Mouse (Mus musculus) kidney, adult 18-20 months (tissue): ENCODE data around the gene Cacng4.

Experiments
- DNase-seq: peaks from one replicate; pipeline ENCODE4 v3.0.0; 2021

Cacng4 gene

DNA sequence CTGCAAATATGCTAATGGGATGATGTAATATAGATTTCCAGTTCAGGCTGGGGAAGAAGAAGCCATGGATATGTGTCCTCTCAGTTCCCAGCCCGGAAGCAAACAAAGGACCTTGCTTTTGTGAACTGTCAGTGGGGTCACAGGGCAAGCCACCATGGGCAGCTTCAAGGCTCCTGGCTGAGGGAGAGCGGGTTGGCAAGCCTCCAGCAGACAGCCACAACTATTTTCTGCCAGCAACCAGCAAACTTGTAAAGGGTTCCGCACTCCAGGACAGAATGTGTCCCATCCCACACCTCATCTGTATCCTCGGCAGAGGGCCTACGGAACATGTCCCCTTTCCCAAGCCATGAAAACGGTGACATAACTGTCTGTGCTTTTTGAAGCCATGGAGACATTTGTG, 22.4 kb downstream of the Cacng4 start:
- DNase-seq = peak; percentile 43

DNA sequence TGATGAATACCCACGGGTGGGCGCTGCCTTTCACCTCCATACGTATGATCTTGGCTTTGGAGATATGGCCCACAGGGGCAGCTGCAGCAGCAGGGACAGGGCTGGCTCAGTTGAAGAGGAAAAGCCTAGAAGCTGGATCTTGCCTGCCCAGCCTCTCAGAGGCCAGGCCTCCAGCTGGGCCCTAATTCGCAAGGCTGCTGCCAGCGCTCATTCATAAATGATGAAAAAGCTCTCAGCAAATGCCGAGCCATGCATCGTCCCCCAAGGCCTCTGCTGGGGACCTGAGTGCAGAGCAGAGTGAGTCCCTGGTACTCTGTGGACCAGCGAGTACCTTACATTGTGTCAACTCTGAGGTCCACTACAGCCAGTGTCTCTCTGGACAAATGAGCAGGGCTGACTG, 26.0 kb downstream of the Cacng4 start:
- DNase-seq = no peak

DNA sequence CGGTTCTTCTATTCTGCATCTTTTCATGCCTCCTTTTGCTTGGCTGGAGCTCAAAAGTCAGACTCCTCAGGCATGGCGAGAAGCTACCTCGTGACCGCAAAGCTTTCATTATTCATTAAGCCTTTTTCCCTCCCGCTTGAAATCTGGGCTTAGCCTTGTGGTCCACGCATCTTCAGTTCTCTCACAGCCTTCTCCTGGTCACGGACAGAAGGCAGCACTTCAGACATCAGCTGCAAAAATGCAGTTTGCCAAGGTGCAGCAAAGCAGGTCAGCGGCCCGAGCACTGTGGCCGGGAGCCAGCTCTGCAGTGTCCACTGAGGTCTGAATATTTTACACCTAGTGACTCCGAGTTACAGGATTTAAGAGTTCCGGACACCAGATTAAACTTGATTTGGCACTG, 27.4 kb downstream of the Cacng4 start:
- DNase-seq = peak; percentile 63

DNA sequence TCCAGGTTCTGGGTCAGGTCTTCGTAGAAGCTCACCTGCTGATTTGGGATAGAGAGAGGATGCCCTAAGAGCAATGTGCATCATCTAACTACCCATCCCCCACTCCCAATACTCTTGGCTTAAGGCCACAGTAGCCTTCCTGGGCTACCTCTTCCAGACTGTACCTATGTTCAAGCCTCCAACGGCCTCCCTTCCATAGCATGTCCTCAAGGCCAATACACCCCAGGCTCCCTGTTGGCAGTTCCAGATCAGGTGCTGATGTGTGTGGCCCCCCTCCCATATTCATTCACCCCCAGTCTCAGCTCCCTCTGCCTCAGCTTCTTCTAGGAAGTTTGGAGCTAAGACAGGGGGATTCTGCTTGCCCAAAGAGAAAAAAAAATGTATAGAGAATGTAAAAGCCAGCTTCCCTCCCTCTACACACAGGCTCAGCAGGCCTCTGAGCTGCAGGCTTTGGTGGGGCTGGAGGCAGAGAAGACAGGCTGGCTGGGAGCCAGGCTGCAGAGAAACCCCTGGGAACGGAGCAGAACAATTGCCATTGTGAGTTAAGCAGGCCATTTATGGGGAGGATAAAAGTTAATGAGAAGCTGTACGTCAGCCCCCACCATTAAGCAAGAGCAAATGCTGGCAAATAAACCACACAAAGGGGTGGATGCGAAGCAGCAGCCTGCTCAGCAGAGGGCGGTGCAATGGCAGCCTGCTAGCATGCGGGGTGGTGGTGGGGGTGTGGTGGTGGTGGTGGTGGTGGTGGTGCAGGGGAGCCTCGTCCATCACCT, 31.5 kb downstream of the Cacng4 start:
- no peak for DNase-seq

DNA sequence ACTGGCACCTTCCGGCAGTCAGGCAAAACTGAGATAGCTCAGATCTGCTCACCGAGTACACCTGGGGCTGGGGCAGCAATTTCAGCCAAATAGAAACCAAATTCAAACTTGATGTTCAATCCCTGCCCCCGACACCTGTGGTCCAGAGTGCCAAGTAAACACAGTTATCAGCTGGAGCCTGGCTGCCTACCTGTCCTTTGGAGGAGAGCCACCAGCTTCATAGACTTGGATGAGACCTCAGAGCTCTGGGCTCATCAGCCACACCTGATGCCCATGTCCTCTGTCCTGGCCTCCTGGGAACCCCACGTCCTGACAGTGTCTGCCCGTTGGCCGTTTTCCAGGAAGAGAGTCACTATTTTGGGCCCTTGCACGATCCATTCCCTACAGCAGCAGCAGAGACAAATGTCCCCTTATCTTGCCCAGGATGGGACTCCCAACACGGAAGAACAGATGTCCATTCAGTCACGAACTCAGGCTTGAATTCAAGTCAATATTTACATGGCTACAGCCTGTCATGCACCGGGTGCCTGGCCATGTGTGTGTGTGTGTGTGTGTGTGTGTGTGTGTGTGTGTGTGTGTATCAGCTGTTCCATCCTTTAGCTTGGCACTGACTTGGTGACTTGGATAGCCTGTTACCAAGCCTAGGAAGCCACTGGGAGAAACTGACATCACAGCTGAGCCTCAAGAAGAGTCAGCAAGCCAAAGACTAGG, 32.4 kb downstream of the Cacng4 start:
- no peak for DNase-seq

DNA sequence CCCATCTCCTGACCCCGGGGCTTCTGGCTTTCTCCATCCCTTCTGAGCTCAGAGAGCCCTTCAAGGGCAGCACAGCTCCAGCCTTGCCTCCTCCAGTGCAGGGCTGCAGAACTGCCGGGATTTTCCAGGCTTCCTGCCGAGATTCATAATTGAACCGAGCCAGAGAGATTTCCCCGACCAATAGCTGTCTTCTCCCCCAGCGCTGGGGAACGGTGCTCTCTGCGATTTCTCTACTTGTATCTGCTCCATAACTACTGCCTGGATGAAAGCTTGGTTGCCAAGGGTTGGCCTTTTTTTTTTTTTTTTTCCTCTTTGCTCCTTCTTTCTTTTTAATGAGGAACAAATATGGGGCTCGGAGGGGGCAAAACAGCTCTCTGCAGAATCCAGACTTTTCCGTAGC, 34.4 kb downstream of the Cacng4 start:
- DNase-seq = no peak

DNA sequence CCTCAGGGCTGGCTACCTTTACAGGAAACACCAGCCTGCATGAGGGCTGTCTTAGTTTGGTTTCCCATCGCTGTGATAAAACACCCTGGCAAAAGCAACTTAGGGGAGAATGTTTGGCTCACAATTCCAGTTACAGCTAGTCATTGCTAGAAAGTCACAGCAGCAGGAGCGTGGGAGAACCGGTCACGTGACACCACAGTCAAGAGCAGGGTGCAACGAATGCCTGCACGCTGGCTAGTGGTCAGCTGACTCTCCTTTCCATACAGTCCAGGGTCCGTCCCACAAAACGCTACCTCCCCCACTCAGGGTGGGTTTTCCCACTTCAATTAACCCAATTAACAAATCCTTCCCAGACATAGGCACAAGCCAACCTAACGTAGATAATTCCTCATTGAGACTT, 34.8 kb downstream of the Cacng4 start:
- no peak for DNase-seq

DNA sequence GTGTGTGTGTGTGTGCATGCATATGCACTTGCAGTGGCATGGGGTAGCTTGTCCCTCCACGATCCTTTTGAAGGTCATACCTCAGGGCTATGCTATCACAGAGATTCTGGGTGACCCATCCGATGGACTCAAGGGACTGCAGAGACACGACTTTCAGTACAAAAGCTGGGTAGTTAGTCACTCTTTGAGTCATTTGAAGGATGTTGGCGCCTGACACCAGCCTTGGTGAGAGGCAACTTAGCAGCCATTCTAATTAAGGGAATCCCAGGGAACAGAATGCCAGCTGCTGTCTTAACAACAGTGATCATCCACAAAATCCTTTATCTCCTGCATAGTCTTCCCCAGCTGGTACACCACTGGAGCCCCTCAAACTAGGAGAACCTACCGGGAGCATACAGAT, 45.2 kb downstream of the Cacng4 start:
- no peak for DNase-seq

DNA sequence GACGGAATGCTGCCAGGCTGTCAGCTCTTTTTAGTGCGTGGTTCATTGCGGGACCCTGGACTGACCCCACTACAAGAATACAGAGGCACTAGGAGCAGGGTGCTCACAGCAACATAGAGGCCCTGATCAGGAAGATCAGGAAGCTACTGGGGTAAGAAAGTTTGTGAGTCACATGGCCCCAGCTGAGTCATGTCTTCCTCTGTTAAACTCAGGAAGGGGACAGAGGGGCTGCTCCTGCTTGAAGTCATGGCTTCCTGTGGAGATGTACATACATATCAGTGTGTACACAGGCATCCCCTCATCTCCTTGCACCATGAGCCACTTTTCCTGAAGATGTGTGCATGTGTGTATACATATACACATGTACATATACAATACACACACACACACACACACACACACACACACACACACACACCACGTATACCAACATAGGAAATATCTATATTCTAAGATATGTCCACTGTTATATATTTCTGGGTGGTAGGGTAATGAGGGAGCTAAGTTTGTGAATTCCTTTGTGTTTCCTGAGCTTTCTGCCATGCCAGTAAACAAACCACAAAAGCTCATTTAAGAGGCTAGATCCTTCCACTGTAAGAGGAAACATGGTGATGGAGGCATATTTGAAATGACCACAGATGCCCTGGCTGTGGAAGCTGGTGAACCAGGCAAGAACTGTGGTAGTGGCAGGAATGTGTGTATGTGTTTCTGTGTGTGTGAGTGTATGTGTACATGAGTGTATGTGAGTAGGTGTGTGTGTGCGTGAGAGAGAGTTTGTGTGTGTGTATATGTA, 45.9 kb downstream of the Cacng4 start:
- no peak for DNase-seq

DNA sequence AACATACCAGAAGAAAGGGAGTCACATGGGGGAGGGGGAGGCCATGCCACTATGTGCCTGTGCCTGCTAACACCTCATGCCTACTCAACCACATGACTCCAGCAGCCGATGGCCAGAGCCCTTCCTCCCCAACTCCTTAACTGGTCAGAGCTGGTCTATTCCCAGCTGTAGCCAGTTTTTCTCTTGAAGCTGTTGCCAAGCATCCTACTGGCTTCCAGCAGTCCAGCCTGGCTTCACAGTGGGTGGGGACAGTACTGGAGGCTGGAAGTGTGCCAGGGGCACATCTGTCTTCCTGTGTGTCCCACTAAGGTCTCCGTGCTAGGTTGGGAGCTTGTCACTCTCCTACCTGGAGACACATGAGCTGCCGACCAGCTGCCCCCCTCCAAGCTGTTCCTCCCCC, 51.3 kb downstream of the Cacng4 start:
- DNase-seq = peak; percentile 9

DNA sequence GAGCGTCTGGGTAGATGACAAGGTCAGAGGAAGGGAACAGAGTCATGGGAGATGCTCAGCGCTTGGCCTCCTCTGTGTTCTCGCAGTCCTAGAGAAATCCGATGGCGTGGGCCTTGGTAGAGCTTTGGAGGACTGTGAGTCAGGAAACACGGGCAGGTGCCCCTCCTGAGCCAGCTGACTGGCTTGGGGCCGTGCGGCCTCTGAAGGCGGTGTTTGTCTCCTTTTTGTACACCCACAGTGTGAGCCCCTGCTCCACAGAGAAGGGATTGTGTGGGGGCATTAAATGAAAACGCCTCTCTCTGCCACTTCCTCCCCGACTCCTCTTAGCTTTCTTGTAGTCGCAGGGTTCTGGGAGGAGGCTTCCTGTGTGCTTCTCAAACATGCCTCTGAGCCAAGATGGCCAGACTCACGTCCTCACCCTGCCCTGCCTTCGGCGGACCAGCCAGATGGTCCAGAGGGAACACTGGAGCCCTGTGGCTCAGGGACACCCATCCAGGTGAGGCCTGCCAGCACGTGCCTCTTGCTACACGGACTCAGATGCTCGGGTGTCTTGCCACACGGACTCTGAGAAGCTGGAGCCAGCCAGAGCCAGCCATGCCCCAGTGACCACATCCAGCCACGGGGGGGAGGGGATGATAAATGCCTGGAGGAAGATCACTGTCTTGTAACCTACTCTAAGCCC, 55.8 kb downstream of the Cacng4 start:
- no peak for DNase-seq

DNA sequence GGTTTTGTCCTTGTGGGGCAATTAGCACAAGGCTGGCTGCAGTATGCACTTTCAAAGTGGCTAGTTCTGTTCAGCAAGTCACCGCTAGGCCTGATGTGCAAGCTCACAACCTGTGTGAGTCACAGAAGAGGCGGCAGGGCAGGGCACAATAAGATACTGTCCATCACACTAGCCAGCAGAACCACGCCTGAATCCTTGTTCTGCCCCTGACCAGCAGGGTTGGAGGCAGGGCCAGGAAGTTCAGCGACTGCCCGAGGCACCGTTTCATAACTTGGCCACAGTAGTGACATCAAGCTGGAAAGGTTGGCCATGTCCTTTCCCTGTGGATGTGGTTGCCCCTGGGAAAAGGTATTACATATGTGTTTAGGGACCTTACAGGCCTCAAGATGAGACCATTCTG, 56.5 kb downstream of the Cacng4 start:
- DNase-seq = no peak

DNA sequence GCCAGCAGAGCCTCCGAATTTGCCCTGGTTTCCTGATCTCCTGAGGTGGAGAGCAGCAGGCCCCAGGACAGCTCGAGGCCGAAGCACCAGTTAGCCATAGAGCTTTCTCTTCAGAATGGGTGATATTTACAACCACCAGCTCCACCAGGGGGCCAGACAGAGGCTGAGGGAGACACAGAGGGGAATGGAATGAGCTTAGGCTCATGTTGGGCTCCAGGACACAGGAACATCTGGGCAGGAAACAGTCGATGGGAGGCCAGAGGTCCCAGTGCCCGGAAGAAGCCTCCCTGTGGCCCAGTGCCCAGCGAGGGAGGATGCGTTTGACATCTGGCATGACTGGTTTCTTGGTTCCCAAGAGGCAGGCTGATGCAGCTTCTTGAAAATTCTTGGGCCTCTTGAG, 60.2 kb downstream of the Cacng4 start:
- peak; percentile 21 for DNase-seq

DNA sequence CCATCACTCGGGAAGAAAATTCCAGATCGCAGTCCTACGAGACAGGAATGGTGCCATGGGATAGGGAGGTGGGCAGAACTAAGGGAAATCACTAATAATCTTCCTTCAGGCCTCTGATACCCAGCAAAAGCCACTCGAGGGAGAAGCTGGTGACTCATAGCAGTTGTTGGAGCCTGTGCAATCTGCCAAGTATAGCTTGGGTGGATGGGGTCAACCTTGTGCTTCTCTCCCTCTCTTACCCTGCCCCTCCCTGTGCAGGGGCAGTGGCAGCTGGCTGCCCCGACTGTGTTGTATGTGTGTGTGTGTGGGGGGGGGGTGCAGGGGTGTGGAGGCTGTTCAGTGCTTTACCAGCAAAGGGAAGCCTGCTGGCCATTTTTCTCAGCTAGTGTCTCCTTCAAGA, 62.9 kb downstream of the Cacng4 start:
- no peak for DNase-seq

DNA sequence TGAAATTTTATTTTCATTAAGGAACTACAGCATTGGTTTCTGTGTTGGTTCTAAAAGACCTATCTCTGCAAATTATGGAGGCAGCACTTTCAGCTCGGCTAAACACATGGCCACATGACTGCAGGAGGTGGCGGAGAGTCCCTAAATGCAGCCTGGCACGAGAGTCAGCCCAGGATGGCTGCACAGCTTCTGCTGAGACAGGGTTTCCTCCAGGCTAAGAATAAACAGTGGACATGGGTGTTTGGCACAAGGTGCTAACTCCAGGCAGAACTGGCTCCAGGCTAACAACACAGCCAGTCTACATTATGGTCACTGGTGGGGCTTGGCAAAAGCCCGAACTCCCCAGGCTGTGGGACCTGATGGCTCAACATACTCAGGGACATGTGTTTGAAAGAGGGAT, 63.4 kb downstream of the Cacng4 start:
- DNase-seq = no peak

DNA sequence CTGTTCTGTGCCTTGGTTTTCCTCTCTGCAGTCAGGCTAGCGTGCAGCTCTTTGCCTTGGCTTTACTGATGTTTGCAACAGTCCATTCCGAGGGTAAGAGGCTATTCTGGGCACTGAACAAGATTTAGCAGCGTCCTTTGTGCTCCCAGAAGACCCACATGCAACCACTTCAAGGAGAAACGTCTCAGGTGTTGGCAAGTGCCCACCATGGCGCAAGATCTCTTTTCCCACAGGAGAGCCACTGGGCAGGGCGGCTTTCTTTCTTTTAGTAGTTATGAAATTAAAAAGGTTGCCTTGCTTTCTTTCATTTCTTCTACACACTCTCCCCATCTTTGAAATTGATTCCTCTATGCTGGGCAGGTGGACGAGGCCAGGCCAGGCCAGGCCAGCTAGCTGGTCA, 65.2 kb downstream of the Cacng4 start:
- no peak for DNase-seq

DNA sequence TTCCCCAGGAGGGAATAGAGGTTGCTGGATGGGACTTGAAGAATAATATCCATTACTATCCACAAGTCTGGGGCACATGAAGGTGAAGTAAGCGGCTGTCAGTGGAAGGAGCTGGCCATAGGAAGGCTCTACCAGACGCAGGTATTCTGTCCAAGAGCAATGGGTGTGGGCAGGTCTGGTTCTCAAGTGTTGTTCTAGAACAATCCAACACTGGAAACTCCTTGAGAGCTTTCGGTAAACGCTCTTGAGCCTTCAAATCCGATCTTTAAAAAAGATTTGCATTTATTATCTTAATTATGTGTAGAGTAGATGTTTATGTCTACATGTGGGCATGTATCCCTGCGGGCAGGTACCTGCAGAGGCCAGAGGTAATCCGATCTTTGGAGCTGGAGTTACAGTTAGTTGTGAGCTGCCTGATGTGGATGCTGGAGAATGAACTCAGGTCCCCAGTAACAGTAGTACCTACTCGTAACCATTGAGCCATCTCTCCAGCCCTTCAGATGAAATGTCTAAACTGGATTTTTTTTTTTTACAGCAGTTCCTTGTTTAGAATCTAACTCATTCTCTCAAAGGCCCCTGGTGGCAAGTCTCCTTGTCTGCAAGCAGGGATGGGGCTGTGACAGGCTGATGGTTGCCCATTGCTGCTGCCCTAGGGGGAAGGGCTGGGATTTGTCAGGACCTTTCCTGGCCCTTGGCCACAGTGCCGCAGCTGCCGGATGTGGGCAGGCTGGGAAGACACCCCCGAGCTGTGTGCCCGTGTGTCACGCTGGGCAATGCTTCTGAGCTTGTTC, 66.1 kb downstream of the Cacng4 start:
- DNase-seq = no peak

DNA sequence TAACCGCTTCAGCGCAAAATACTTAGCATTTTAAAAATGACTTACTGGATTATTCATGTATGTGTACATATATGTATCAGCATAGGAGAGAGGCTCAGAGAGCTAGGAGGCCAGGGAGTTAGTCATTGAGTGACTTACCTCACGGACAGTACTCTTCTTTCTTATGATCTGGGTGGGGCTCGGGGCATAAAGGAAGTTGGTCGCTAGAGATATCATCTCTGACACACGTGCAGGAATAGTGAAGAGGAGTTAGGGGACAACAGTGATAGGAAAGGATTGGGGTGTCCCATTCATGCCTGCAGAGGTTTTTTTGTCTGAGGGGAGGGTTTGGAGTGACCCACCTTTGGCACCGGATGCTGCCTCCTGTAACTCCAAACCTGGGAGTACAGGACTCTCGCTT, 69.8 kb downstream of the Cacng4 start:
- no peak for DNase-seq

DNA sequence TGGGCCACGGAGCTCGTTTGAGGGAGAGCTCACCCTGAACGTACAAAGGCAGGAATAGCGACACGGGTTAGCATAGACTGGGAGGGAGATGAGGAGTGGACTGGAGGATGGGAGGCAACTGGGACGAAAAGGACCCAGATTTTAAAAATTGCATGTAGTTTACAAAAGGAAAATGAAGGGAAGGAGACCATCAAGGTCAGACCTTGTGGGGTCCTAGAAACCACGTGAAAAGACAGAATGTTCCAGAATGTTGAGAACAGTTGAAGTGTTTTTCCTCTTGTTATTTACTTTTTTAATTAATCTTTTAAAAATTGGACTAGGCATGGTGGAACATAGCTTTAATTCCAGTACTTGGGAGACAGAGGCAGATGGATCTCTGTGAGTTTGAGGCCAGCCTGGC, 73.3 kb downstream of the Cacng4 start:
- DNase-seq = no peak

DNA sequence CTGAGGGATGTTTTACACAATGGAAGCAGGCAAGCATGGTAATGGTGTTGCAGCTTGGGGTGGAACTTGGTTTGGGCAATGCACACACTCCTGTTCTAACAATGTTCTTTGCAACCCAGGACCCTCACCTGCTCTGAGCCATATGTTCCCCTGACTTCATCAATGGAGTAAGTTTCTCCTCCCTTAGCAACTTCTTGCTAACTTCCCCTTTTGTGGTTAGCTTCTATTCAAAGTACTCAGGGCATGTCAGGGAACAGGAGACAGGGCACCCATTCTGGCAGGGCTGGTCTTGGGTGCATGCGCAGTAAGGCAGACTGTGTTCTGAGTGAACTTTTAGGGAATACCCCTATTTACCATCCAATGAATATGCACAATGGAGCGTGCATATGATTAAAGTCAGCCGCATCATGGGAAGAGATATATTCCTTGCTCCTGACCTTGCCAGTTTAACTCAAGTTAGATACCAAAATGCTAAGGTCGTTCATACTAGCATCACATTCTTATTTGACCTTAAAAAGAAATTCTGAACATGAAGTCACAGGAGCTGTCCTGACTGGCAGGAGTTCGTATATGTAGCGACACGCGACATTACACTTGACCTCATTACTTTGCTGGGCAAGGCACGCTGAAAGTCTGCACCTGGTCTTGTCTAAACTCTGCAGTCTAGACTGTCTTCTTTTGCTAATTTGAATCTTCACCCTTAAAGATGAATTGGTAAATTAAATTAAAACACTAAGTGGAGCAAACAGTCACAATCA, 73.9 kb downstream of the Cacng4 start:
- DNase-seq = no peak

DNA sequence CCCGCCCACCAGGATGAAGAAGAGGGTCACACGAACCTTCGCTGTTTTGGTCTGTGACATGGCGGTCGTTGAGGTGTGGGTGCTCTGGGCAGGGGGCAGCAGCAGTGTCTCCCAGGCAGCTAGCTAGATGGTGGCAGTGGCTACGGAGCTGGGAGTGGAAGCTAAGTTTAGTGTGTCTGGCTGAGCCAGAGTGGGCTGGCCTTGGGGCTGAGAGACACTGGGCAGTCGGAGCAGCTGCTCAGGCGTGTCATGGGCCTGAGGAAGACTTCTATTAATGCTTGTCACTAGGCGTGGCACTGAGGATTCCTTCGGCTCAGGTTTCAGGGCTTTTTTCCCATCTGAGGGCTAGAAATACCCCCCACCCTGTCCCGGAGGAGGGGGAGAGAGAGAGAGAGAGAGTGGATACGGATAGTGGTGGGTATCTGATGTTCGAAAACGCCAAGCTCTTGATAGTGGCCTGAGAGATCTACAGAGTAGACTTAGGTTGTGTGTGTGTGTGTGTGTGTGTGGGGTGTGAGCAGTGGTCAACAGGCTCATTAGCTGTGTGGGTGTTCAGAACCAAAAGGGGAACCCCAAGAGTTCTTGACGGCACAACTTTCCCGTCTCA, 77.9 kb downstream of the Cacng4 start, which contains the start of gene Cacng1:
Gene Cacng1, minus strand, starts transcription at position 191 of the 607 bp plus-strand sequence.
- DNase-seq = no peak
